Mouse (Mus musculus) bone marrow macrophage, adult 2 months (primary cell): ENCODE measurements around the gene Rabif.

ENCODE experiments used
- CTCF ChIP-seq: IDR thresholded peaks from 2 replicates; pipeline ENCODE4 v1.5.1; 2012; ENCODE audit warnings: low read depth, mild to moderate bottlenecking, low read length, moderate library complexity
- POLR2A ChIP-seq: IDR thresholded peaks from 2 replicates; pipeline ENCODE4 v1.6.1; 2012; ENCODE audit warnings: mild to moderate bottlenecking, low read depth, low read length, borderline replicate concordance

DNA sequence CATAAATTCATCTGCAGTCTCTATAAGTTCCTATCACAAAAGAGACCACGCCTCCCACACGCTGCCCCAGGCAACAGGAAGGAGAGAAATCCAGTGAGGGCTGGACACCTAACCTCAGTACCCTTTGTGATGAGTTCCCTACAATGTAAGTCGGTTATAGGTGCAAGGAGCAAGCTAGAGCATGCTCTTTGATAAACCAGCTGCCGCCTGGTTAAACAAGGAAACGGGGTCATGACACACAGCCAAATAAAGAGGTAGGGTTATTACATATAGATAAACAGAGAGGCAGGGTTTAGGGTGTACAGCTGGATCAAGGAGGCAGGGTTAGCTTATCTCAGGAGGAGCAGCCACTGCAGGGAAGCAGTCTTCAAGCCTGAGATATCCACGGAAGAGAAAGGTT lies 32.3 kb downstream of the Rabif start:
- TF ChIP-seq CTCF = no peak
- no peak for TF ChIP-seq POLR2A
